Mouse (Mus musculus) MEL (cell line): Measurements from ENCODE around the gene Dmpk.

Experiments used
- CHD2 ChIP-seq: IDR thresholded peaks from 2 replicates; pipeline ENCODE4 v1.6.1; 2011; ENCODE audit warnings: low read length, improper control_type of control experiment
- CTCF ChIP-seq, 3 experiments: IDR thresholded peaks in 2 of 3; conservative IDR thresholded peaks in 1 of 3; 2 replicates each; pipeline ENCODE4 v1.5.1; 2011 to 2012; ENCODE audit warnings: low read length in 3 of 3, low read depth in 2 of 3, mild to moderate bottlenecking in 2 of 3, improper control_type of control experiment in 1 of 3, inconsistent platforms in 1 of 3, mixed read lengths in 1 of 3, moderate library complexity in 1 of 3; ENCODE audit not compliant: control insufficient read depth in 1 of 3, insufficient read depth in 1 of 3, poor library complexity in 1 of 3, severe bottlenecking in 1 of 3
- EP300 ChIP-seq, 2 experiments: IDR thresholded peaks; 2 replicates each; pipeline ENCODE4 v1.6.1; 2011; ENCODE audit warnings: improper control_type of control experiment in 2 of 2, low read length in 2 of 2, low read depth in 1 of 2, mild to moderate bottlenecking in 1 of 2
- JUND ChIP-seq: IDR thresholded peaks from 2 replicates; pipeline ENCODE4 v1.6.1; 2011; ENCODE audit warnings: low read depth, mild to moderate bottlenecking, improper control_type of control experiment, low read length
- MEF2A ChIP-seq: IDR thresholded peaks from 2 replicates; pipeline ENCODE4 v1.6.1; 2014; ENCODE audit warnings: low read depth, mild to moderate bottlenecking, inconsistent platforms, low read length, improper control_type of control experiment; ENCODE audit not compliant: poor library complexity, insufficient replicate concordance, severe bottlenecking; ENCODE audit errors: extremely low read depth
- NELFE ChIP-seq: IDR thresholded peaks from 2 replicates; pipeline ENCODE4 v1.6.1; 2011; ENCODE audit warnings: low read depth, low read length, improper control_type of control experiment
- POLR2A ChIP-seq, 2 experiments: IDR thresholded peaks; 2 replicates each; pipeline ENCODE4 v1.6.1; 2011 to 2012; ENCODE audit warnings: low read length in 2 of 2, mild to moderate bottlenecking in 2 of 2, control low read depth in 1 of 2, improper control_type of control experiment in 1 of 2, low read depth in 1 of 2, moderate library complexity in 1 of 2; ENCODE audit not compliant: control insufficient read depth in 1 of 2, insufficient read depth in 1 of 2, poor library complexity in 1 of 2
- POLR2AphosphoS5 ChIP-seq: IDR thresholded peaks from 2 replicates; pipeline ENCODE4 v1.6.1; 2012; ENCODE audit warnings: low read depth, borderline replicate concordance, mild to moderate bottlenecking, inconsistent platforms, low read length, moderate library complexity, mixed read lengths
- RAD21 ChIP-seq: IDR thresholded peaks from 2 replicates; pipeline ENCODE4 v1.6.1; 2011; ENCODE audit warnings: mild to moderate bottlenecking, low read depth, low read length, improper control_type of control experiment
- SMC3 ChIP-seq: IDR thresholded peaks from 2 replicates; pipeline ENCODE4 v1.6.1; 2011; ENCODE audit warnings: low read depth, low read length, improper control_type of control experiment
- TCF12 ChIP-seq: IDR thresholded peaks from 2 replicates; pipeline ENCODE4 v1.6.1; 2014; ENCODE audit warnings: low read depth, mild to moderate bottlenecking, inconsistent platforms, low read length, improper control_type of control experiment, moderate library complexity

- TF ChIP-seq TCF12 (no peak), JUND (no peak), CTCF (IDR thresholded peaks at IDR 0.05 in 2 of 3, conservative IDR thresholded peaks at IDR 0.05 in 1 of 3; ENCODE audit: control insufficient read depth in 1 of 3, insufficient read depth in 1 of 3, low read depth in 2 of 3, low read length in 3 of 3, poor library complexity in 1 of 3, severe bottlenecking in 1 of 3) (no peak), CHD2 (no peak), POLR2A (IDR thresholded peaks at IDR 0.05; ENCODE audit: control insufficient read depth in 1 of 2, insufficient read depth in 1 of 2, low read depth in 1 of 2, low read length in 2 of 2, poor library complexity in 1 of 2) (no peak), SMC3 (no peak), EP300 (IDR thresholded peaks at IDR 0.05; ENCODE audit: low read depth in 1 of 2, low read length in 2 of 2) (no peak), MEF2A (no peak), RAD21 (no peak), NELFE (no peak), POLR2AphosphoS5 (no peak)
Measured at GRCm38 (mm10) chr7:19097863-19098262, 14.2 kb downstream of the Dmpk start.
